Mouse (Mus musculus) granulocyte monocyte progenitor cell, adult 5-6 weeks (primary cell): Measurements from ENCODE around the gene Zfp185. TPM values are rescaled to one million over a fixed set of nuclear protein-coding genes. Genes with fewer than 3 reads are reported as not detected.

ENCODE experiments used
- ATAC-seq: replicated peaks from 2 replicates; pipeline ENCODE4 v1.8.0; 2016; ENCODE audit warnings: mild to moderate bottlenecking, moderate TSS enrichment, inconsistent platforms; ENCODE audit not compliant: poor library complexity, severe bottlenecking
- total RNA-seq, 2 experiments: library from RNA; stranded (forward) in 1 of 2; stranded (reverse) in 1 of 2; fragments of 200-712, 200-1000 nt in 1 of 2; fragments of >200 nt in 1 of 2; fragmentation: Nextera tagmentation in 1 of 2; gene quantifications; 2 replicates each; pipeline ENCODE4 v1.2.3; 2014 to 2017

Gene Zfp185
- total RNA-seq (2014; fragmentation: Nextera tagmentation) (not detected in 2 replicates), total RNA-seq (2017) (not detected in 2 replicates)

DNA sequence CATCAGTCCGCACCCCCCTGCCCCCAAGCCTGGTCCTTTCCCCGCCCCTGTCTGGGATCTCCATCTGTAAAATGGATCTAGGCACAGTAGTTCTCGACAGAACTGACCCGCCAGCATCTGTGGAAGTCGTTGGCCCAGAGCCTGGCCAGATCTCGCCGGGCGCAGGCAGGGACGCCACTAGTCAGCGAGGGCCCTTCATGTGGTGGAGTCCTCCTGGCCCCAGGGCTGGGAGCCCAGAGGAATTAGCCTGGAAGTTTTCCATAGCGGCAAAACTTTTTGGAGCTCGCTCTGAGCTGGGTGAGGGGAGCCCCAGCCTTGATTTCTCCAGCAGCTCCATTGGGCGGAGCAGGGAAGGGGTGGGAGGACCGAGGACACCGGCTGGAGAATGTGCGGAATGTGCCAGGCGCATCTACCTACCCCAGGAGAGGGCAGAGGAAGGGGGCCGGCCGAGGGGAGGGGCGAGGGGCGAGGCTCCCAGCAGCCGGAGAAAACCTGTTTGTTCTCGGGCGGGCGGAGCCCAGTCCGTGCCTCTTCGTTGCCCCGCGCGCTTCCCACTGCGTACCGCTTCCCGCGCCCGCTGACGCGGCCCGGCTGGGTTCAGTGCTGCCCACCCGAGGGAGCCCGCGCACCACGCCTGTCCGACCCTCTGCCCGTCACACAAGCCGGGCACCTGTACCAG lies at the start of gene Zfp185:
Gene Zfp185 (plus strand): TSS at position 499 of the 679 bp plus-strand sequence.
- peak; percentile 69 for ATAC-seq

DNA sequence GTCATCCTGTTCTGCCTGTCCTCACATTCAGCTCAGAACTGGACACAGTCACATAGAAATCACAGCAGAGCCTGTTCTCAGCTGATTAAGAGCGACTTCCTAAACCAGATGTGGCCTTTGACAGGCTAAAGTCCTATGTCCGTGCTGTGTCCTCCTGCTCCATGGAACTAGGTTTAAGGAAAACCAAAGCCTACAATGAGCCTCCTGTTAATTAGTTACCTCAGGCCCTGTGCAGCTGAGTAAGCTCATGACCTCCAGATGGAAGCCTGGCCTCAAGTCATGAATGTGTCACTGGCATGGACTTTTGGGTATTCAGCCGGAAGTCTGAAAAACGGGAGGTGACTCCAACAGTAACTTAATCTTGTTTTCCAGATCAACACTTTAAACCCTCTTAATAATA lies 33.7 kb upstream of the Zfp185 start:
- ATAC-seq: no peak

DNA sequence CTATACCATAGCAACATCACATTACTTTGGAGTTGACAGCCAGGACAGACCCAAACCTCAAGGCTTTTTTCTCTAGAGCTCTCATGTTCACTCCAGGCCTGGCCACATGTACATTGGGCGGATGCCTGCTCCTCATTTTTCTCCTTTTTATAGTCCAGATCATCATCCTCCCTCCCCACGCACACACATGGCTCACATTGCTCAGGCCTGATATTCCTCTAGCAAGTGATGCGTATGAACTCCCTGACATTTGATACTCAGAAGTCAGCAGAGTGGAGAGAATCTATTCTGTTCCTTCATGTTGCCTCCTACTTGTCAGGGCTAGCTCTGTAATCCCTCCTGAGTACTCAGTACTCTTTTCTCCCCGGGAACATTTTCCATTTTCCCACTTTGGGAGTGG lies 30.7 kb upstream of the Zfp185 start:
- no peak for ATAC-seq

DNA sequence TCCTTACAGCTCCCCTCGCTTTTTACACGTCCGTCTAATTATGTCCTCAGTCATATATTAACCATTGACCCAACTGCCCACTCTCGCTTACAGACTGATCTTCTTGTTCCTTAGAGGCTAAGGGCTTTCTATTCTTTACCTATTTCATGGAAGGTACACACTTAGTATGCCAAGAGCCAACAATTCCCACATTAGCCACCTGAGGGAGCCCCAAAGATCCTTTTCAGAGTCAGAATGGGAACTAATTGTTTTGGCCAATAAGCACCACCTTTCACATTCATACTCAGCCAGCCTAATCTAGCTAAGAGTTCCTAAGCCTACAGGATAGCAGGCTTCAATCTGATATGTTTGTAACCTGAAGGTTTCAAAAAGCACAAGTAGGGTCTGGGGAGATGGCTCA lies 26.7 kb upstream of the Zfp185 start:
- no peak for ATAC-seq

DNA sequence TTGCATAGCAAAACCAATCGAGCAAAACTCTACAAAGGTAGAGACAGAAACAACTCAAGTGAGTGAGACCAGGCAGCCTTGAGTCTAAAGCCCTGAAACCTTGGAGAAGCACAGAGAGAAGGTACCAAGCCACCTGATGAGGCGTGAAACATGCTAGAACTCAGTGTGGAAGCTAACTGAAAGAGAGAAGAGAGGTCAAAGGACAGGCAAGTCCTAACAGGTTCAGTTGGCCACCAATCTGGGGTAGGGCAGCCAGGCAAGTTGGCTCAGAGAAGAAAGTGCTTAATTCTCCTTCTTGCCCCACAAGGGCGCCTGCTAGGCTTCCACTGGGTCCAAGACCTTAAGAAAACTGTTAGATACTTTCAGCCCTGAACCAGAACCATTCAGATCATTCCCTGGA lies 25.6 kb upstream of the Zfp185 start:
- no peak for ATAC-seq

DNA sequence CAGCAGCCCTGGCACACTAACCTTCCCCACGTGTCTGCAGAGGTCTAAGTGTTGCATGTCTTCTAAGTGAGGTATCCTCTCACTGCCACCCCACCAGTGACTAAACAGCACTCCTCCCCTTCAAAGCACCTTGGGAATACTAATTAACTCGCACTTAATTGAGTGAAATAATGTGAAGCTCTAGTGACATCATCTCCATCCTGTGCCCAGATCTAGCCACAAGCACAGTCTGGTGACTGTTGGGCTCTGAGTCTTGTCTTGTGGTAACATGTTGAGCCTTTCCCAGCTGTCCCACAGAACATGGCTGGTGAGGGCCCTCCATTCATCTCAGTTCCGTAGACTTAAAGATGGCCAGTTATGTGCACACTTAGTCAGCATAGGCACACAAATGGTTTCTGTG lies 24.4 kb upstream of the Zfp185 start:
- no peak for ATAC-seq

DNA sequence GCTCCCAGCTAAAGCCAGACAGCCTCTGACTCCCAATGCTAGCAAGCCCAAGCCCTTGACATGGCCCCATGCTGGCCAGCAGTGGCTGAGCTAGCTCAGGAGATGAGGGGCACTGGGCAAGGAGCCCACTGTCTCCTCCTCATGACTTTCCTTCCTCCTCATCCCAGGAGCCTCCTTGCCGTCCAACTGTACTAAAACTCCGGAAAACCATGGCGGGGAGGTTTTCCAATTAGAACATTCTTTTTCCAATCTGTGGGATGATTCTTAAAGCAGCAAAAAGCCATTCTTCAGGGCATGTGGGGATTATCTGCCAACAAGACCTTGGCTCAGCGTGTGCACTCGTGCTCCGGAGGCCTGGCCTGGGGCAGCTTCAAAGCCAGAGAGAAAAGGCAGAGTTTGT lies 4.3 kb upstream of the Zfp185 start:
- ATAC-seq: no peak

DNA sequence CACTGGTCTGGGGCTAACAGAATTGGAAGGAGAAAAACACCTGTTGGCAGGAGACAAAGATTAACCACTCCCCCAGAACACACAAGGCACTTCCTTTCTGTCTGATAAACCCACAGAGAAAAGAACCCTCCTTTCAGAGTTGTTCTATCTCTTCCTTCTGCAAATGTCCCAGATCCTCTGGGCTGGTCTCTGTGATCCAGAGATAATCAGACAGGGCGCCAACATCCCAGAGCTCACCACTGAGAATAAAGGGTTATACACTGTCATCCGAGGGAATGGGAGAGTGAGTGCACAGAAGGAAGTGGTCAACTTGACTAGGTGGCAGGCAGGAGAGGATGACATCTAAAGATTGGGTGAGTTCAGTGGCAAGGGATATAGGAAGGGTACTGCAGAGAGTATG lies 1.5 kb upstream of the Zfp185 start:
- ATAC-seq: no peak

DNA sequence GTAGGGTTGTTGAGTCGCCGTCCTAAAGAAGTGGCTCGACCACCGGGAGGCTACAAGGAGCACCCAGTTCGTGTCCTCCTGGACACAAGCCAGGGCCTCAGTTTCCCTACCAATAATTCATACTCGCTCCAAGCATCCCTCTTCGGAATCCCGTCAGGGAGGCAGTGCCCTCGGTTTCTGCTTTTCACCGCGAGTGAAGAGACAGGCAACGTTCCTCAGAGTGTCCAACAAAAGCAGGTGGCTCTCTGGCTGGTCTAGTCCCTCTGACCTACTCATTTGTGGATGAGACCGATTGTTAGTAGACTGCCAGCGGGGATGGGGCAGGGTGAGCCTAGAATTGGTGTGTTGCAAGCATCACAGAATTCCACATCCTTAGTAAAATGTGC lies 374 bp downstream of the Zfp185 start:
- no peak for ATAC-seq

DNA sequence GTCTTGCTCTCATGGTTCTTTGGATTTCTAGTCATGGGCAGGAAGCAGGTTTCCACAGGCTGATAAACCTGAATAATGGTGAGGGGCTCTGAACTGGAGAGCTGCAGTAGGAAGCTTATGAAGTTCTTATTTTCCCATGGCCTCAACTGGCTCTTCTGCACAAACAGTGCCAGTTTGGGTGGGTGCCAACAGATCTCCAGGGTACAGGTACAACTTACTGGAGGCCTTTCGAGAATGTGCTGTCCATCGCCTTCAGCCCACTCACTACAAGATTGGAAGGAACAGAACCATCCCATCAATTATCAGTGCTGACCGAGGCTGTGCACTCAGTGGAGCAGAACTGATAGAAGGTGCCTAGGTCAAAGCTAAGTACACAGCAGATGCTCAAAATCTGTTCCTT lies 1.3 kb downstream of the Zfp185 start:
- ATAC-seq: no peak

DNA sequence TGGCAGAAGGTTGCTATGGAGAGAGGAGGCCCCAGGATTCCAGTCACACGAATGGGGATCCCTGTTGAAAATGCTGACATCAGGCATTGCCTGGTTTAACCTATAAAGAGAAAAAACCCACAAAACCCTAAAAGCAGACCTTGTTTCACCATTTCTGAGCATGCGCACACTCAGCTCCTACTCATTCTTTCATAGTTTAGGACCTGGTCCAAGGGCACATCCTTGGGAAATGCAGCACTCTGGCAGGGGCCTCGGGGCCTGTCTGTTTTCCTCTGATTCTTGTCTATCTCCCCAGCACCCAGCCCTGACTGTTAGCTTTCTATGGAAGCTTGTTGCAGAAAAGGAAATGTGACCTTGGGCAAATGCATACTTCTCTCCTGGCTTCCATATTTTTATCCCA lies 3.4 kb downstream of the Zfp185 start:
- ATAC-seq: no peak

DNA sequence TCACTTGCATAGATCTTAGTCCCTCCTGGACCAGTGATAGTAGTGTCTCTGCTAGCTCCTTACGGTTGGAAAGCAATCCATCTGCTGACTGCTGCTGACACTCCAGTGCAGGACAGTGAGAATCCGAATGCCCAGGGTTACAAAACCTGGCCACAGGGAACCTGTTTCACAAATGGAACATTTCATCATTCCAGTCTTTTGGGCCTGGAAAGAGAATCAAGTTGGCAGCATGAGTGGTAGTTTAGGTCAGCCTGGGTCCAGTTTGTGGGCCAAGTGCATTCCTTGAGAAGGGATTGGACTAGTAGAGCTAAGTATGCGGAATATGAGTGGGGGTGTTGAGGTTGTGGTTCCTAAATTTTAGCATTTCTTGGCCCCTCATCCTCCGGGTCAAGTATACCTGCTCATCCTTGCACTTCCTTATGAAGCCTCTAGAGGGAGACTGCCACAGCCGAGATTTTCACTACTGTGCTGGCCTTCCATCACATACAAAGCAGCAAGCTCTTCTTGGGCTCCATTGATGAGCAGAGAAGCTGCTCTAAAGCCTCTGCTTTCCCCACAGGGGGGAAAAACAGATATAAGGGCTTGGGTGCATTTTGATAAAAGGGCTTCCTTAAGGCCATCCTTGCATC lies 5.3 kb downstream of the Zfp185 start:
- peak; percentile 44; the same call in 1 of the 2 replicates for ATAC-seq

DNA sequence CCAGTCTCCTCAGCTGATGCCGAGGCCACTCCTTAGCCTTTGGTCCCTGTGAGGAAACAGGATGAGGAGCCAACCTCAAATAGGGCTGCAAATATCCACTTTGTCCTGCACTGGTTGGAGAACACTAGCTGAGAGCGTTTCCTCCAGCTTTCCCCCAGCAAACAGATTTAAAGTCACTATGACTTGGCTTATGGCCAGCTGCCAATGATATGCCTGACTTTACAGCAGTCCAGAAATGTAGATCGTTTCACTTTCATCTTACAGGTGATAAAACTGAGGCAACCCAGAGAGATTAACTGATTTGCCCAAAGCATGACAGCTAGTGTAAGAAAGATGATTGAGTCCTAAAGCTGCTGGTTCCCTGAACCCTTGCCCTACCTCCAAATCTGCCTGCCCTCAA lies 8.4 kb downstream of the Zfp185 start:
- no peak for ATAC-seq

DNA sequence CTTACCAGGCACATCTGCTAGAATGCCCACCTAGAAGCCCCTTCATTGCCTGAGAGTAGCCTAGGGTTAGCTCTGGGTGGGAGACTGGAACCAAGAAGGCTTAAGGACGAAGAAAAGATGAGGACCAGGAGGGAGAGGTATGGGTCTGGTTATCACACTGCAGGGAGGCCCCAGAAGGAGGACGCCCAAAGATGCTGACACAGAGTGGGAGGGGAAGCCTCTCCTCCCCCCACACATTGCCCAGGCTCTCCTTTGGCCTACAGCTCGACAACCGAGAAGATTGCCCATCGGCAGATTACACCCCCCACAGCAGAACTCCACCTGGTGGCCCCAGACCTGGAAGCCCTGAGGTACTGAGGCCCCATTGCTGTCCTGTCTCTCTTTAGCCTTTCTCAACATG lies 16.0 kb downstream of the Zfp185 start:
- no peak for ATAC-seq

DNA sequence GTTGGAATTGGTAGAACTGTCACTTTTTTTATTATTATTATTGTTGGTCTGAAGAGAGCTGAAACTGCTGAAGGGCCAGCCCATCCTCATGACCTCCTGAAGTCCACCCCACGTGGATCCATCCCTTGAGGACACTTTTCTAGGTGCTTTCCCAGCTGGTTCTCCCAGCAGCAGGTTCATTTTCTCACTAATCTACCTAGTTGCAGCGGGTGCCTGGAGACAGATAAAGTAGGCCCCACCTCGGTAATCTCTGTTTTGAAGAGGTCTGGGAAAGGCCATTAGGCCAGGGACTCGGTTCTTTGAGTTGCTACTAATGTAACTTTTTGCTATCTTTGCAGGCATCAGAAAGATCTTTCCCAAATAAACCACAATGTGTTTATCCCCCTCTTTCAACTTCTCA lies 18.5 kb downstream of the Zfp185 start:
- ATAC-seq: no peak

DNA sequence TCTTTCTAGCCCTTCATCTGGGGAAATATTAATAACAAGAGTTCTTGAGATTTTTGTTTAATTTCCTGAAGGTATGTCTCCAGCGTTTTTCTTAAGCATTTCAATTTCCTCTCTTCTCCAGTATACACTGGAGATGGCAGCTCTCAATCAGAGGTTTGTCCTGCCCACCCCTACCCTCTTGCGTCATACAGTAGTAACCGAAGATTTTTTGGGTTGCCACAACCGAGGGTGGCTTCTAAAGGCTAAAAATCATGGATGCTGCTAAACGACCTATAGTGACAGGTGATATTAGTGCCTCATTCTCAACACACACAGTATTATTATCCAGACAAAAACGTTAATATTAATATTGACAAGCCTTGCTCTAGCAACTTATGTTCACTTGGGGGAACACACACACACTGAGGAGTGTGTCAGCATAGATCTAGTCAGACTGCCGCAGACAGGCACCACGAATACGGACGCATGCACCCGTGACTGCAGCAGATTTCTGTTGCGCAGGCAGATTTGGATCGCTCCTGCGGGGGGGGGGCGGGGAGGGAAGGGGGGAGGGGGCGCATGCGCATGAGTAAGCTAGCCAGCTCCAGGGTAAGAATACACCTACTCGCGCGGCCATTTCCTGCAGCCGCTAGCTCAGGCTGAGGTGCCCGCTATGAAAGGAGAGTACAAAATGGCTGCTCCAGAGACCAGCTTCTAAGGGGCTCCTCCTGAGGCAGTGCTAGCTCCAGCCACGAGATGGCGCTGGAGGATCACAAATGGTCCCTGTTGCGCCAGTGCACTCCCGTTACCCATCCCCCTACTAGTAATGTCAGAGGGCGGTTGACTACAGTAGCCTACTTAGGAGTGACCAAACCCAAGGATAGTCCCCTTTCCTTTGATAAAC lies 20.7 kb downstream of the Zfp185 start:
- peak; percentile 97 for ATAC-seq

DNA sequence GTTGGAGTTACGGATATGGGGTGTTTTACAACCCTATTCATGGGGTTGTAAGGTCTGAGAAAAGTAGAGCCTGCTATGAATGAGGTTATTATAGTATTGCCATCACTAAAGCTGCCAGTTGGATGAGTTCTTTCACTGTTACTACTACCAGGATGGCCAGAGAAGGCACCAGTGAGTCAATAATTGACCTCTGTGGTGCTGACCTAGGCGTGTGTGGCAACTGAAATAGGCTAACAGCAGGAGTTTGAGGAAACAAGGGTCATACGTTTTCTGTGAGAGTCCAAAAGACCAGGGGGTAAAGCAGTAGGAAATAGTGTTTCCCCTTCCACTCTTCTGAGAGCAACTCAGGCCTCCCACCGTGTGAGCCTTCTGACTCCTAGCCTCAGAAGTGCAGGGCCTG lies 25.7 kb downstream of the Zfp185 start:
- ATAC-seq: no peak

DNA sequence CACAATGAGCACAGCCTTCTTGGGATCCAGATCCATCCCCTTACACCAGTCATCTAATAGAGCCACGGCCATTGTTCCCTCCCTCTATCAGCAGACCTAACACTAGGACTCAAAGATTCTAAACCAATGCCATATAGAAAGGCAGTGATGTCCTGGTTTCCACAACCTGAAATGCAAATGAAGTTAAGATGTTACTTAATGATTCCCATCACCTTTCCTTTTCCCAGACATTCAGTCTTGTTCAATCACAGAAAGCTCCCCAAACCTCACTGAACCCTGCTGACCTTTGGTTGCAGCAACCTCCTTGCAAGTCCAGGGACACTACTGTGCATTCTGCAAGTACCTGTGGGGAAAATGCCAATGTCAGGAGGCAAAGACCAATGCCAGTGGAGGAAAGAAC lies 49.9 kb downstream of the Zfp185 start, which contains the start of gene Pnma5:
Gene Pnma5 (minus strand): TSS at position 101 of the 400 bp plus-strand sequence.
- no peak for ATAC-seq

DNA sequence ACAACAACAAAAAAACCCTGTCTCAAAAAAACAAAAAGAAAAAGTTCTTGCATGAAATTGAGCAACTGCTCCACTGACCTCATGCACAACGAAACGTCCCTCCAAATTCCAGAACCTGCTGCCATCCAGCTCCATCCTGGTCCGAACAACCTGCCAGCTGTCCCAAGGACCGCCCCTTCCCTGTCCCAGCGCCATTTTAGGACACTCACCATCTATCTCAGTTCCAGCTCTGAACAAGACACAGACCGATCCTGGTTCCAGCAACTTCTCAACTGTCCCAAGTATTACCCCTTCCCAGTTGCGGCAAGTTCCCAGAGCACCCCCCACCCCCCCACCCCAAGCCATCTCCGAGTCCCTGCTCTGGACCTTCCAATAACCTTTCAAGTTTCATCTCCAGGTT lies 51.7 kb downstream of the Zfp185 start:
- ATAC-seq: no peak

DNA sequence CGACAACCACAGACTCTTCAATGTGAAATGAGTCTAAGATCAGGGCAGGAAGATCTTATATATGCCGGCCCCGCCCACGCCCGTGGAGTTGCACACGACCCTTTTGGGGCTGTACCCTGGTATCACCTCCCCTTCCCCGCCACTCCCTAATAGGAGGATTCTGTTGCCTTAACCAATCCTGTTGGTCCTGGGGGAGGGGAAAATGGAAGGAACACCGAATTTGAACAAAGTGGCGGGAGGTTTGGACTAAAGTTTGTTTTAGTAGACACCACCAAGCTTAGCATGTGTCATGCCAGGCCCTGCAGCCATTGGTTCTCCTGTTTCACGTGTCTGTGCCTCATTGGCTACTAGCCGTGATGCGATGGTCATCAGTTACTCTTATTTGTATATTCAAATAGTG lies 52.5 kb downstream of the Zfp185 start:
- no peak for ATAC-seq

DNA sequence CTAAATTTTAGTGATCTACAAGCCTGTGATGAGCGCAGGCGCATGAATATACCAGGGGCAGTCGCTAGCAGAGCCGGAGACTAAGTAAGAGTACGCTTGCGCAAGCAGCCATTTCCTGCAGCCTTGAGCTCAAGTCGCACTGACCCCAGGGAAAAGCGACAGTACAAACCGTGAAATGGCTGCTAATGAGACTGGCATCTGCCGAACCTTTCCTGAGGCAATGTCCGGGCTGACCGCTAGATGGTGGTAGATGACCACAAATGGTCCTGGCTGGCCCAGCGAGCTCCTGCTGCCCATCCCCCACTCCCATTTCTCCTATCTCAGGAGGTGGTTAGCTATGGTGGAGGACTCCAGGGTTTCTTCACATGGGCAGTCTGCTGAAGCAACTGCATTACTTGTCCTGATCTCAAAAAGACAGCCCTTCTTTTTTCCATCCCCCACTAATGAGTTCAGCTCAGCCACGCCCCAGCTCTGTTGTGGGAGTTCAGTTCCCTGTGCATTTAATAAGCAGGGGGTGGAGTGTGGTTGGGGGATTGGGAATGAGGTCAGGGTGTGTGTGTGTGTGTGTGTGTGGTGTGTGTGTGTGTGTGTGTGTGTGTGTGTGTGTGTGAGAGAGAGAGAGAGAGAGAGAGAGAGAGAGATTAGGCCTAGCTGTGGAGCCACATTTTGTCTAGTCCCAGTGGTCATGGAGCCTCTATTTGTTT lies 66.9 kb downstream of the Zfp185 start:
- ATAC-seq: peak; percentile 100
